Mouse (Mus musculus) heart, embryonic 13.5 days (tissue): ENCODE measurements around the gene Aatf. TPM values are rescaled to one million over a fixed set of nuclear protein-coding genes. Genes with fewer than 3 reads are reported as not detected.

Experiments used
- ATAC-seq: fragments of 200-750 bp; cut with Nextera tagmentation; 2 replicates; pipeline ENCODE4 v1.8.0; 2017; ENCODE audit warnings: moderate TSS enrichment; ENCODE audit not compliant: insufficient number of reproducible peaks, low FRiP score, low TSS enrichment; ENCODE audit errors: extremely low read depth
- H3K27ac ChIP-seq: fragments of 300-500 bp; sonication (generic); replicated peaks from 2 replicates; pipeline ENCODE4 v1.5.1; 2015; ENCODE audit warnings: moderate library complexity, mild to moderate bottlenecking, inconsistent platforms
- H3K27me3 ChIP-seq: fragments of 300-500 bp; sonication (generic); replicated peaks from 2 replicates; pipeline ENCODE4 v1.6.1; 2015; ENCODE audit warnings: mild to moderate bottlenecking, inconsistent platforms
- H3K36me3 ChIP-seq: fragments of 300-500 bp; sonication (generic); 2 replicates; pipeline ENCODE4 v1.6.1; 2015; ENCODE audit warnings: mild to moderate bottlenecking, inconsistent platforms
- H3K4me1 ChIP-seq: fragments of 300-500 bp; sonication (generic); 2 replicates; pipeline ENCODE4 v1.6.1; 2015; ENCODE audit warnings: inconsistent platforms
- H3K4me2 ChIP-seq: fragments of 300-500 bp; sonication (generic); 2 replicates; pipeline ENCODE4 v1.6.1; 2015; ENCODE audit warnings: inconsistent platforms, mild to moderate bottlenecking, moderate library complexity
- H3K4me3 ChIP-seq: fragments of 300-500 bp; sonication (generic); 2 replicates; pipeline ENCODE4 v1.5.1; 2015; ENCODE audit warnings: moderate library complexity, mild to moderate bottlenecking, inconsistent platforms
- H3K9ac ChIP-seq: fragments of 300-500 bp; sonication (generic); 2 replicates; pipeline ENCODE4 v1.6.1; 2015; ENCODE audit warnings: inconsistent platforms, mild to moderate bottlenecking, moderate library complexity
- H3K9me3 ChIP-seq: fragments of 300-500 bp; sonication (generic); 2 replicates; pipeline ENCODE4 v1.6.1; 2016; ENCODE audit warnings: inconsistent platforms
- WGBS: fragments of 180-500 bp; shearing (Covaris S2); methylation state at CpG from one replicate; pipeline ENCODE4 v1.1.7; 2015; ENCODE audit warnings: mixed read lengths; 5-methylcytosine and 5-hydroxymethylcytosine counted together
- polyA plus RNA-seq: library from polyadenylated mRNA; unstranded; fragments of >200 nt; fragmentation: Nextera tagmentation; extraction: Ambion mirVana; gene quantifications from 2 replicates; pipeline ENCODE4 v1.2.1, GENCODE M21; 2015

Aatf gene
- polyA plus RNA-seq, 1 experiment from 2014 or later, result 28.2 TPM

- H3K36me3 ChIP-seq, result no peaks in the 10 kb centered on the region
- H3K27me3 ChIP-seq, result peaks cover 100% of the 10 kb centered on the region
- no peak overlapping the region for H3K27ac ChIP-seq
- no peak overlapping the region for H3K4me2 ChIP-seq
- H3K4me1 ChIP-seq, result peaks cover 55% of the 10 kb centered on the region
- H3K9me3 ChIP-seq, result no peaks in the 10 kb centered on the region
- H3K9ac ChIP-seq, result no peak overlapping the region
- no peak for ATAC-seq
- no peak overlapping the region for H3K4me3 ChIP-seq
- WGBS, result 5% methylated on average over 29 of the region's 29 CpGs
These were observed 13.9 kb upstream of the Aatf start for GRCm38 (mm10) chr11:84526976-84527860.

GRCm38 (mm10) chr11:84526451-84526850, 13.1 kb upstream of the Aatf start:
- peaks cover 56% of the 10 kb centered on the region for H3K4me1 ChIP-seq

DNA sequence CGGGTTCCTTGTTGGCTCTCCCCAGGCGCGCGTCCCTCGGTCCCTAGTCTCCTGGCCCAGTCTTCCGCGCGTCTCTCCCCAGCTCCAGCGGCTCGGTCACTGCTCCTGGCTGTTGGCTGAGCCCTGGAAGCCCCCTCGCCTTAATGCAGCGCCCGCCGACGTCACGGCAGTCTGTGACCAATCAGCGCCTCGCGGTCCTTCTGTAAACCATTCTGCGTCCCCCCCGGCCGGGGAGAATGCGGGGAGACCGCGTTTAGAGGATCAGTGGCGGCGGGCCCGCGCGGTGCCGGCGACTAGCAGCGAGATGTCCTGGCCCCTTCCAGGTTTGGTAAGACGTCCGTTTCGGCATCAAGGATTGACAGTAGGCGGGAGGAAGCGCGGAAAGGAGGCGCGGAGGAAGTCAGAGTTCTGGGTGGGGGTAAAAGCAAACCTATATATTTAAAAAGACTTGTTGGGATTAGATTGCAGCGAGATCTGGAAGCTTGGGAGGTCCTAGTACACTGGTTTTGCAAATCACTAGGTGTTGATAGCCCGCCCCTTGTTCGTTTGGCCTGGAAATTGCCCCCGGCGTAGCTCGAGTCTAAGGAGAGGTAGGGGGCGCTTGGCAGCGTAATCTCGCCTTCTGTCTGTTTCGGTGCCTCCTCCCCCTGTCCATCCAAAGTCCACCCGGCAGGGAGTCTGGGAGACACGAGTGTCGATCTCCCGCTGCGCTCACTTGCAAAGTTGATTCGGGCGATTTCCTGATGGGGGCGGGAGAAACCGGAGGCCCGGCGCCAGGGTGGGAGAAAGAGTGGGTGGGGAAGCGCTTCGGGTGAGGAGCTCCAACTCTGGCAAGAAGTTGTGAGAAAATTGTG, 12.3 kb upstream of the Aatf start, which contains the start of gene Lhx1:
Gene Lhx1 (minus strand): TSS at position 115 of the 854 bp plus-strand sequence.
- H3K36me3 ChIP-seq, result no peaks in the 10 kb centered on the region
- ATAC-seq, result no peak; the same call in 1 of the 2 replicates
- H3K4me3 ChIP-seq, result peak within 1 kb of the TSS; percentile 57
- WGBS, result under 1% methylated on average over 64 of the region's 64 CpGs
- peaks cover 100% of the 10 kb centered on the region for H3K27me3 ChIP-seq
- H3K4me2 ChIP-seq, result peak within 1 kb of the TSS; percentile 81
- peaks cover 56% of the 10 kb centered on the region for H3K4me1 ChIP-seq
- H3K9me3 ChIP-seq, result no peaks in the 10 kb centered on the region
- H3K9ac ChIP-seq, result peak within 1 kb of the TSS; percentile 61
- H3K27ac ChIP-seq, result no peak within 1 kb of the TSS

More at GRCm38 (mm10) chr11:84526451-84526850, 13.1 kb upstream of the Aatf start:
- under 1% methylated on average over 10 of the region's 10 CpGs for WGBS
- no peaks in the 10 kb centered on the region for H3K36me3 ChIP-seq
- no peaks in the 10 kb centered on the region for H3K9me3 ChIP-seq
- peaks cover 100% of the 10 kb centered on the region for H3K27me3 ChIP-seq
- no peak overlapping the region for H3K9ac ChIP-seq
- no peak overlapping the region for H3K27ac ChIP-seq
- H3K4me2 ChIP-seq, result peak overlapping the region; percentile 81
- H3K4me3 ChIP-seq, result peak overlapping the region; percentile 57
- ATAC-seq, result no peak

GRCm38 (mm10) chr11:84524511-84525270, 11.4 kb upstream of the Aatf start:
- Histone ChIP-seq H3K27ac (no peak overlapping the region), H3K27me3 (peaks cover 100% of the 10 kb centered on the region), H3K4me3 (peak overlapping the region; percentile 57), H3K36me3 (no peaks in the 10 kb centered on the region), H3K9ac (peak overlapping the region; percentile 61), H3K4me2 (peak overlapping the region; percentile 81), H3K9me3 (no peaks in the 10 kb centered on the region), H3K4me1 (peaks cover 54% of the 10 kb centered on the region)
- under 1% methylated on average over 48 of the region's 48 CpGs for WGBS
- ATAC-seq, result no peak

GRCm38 (mm10) chr11:84523841-84524510, 10.7 kb upstream of the Aatf start:
- H3K4me3 ChIP-seq, result peak overlapping the region; percentile 57
- no peak for ATAC-seq
- peak overlapping the region; percentile 81 for H3K4me2 ChIP-seq
- WGBS, result 1% methylated on average over 35 of the region's 35 CpGs
- H3K4me1 ChIP-seq, result peaks cover 47% of the 10 kb centered on the region
- no peak overlapping the region for H3K27ac ChIP-seq
- H3K36me3 ChIP-seq, result no peaks in the 10 kb centered on the region
- H3K27me3 ChIP-seq, result peaks cover 100% of the 10 kb centered on the region
- no peak overlapping the region for H3K9ac ChIP-seq
- no peaks in the 10 kb centered on the region for H3K9me3 ChIP-seq

DNA sequence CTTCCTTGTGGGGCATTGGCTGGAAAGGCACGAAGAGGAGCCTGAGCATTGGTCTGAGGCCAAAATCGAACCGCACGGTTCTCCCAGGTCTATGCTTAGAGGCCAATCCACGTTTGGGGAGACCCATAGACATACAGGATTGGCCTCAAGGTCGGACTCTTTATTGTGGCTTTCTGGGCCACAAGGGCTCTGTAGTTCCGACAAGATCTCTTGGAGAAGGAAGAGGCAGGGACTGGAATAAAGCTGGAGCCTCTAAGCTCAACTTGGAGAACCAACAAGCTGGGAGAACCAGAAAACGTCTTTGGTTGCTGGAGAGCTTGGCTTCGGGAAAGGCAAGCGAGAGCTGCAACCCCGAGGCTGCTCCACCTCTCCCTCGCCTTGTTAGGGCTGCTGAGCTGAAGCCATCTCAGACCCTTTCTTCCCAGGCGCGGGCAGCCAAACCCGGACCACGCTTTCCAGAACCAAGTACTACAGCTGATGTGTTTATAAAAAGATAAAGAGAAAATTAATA, 10.1 kb upstream of the Aatf start:
- H3K9ac ChIP-seq, result no peak overlapping the region
- peaks cover 45% of the 10 kb centered on the region for H3K4me1 ChIP-seq
- 1% methylated on average over 16 of the region's 16 CpGs for WGBS
- peak overlapping the region; percentile 57 for H3K4me3 ChIP-seq
- peak overlapping the region; percentile 81 for H3K4me2 ChIP-seq
- ATAC-seq, result no peak
- no peak overlapping the region for H3K27ac ChIP-seq
- peaks cover 100% of the 10 kb centered on the region for H3K27me3 ChIP-seq
- H3K9me3 ChIP-seq, result no peaks in the 10 kb centered on the region
- H3K36me3 ChIP-seq, result no peaks in the 10 kb centered on the region

GRCm38 (mm10) chr11:84522577-84523320, 9.4 kb upstream of the Aatf start:
- no peak for ATAC-seq
- Histone ChIP-seq H3K9me3 (no peaks in the 10 kb centered on the region), H3K4me3 (peak overlapping the region; percentile 57), H3K9ac (no peak overlapping the region; the same call in 1 of the 2 replicates), H3K36me3 (no peaks in the 10 kb centered on the region), H3K4me1 (peaks cover 45% of the 10 kb centered on the region), H3K27me3 (peaks cover 97% of the 10 kb centered on the region), H3K27ac (no peak overlapping the region), H3K4me2 (peak overlapping the region; percentile 61)
- 1% methylated on average over 40 of the region's 40 CpGs for WGBS

DNA sequence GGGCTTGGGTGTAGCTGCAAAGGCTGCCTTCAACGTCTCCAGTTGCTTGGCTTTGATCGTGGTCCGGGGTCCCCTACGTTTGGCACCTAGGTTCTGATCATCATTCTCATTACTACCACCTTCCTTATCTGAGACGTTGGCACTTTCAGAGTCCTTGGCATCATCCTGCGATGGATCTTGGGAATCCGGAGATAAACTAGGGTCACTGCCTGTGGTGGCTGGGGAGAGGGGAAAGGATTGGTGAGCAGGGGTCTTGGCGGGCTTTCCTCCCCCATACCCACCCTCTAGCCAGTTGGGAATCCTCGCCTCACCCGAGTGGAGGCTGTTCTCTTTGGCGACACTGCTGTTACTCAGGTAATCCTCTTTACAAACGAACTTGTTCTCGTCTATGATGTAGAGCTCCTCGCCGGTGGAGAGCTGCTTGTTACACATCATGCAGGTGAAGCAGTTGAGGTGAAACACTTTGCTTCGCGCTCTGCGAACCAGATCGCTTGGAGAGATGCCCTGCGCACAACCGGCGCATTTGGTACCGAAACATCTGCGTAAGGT, 8.5 kb upstream of the Aatf start:
- no peaks in the 10 kb centered on the region for H3K36me3 ChIP-seq
- H3K4me1 ChIP-seq, result peaks cover 45% of the 10 kb centered on the region
- no peak for ATAC-seq
- no peaks in the 10 kb centered on the region for H3K9me3 ChIP-seq
- no peak overlapping the region for H3K9ac ChIP-seq
- H3K4me2 ChIP-seq, result no peak overlapping the region
- 22% methylated on average over 24 of the region's 24 CpGs for WGBS
- H3K27me3 ChIP-seq, result peaks cover 97% of the 10 kb centered on the region
- H3K4me3 ChIP-seq, result no peak overlapping the region
- H3K27ac ChIP-seq, result no peak overlapping the region

DNA sequence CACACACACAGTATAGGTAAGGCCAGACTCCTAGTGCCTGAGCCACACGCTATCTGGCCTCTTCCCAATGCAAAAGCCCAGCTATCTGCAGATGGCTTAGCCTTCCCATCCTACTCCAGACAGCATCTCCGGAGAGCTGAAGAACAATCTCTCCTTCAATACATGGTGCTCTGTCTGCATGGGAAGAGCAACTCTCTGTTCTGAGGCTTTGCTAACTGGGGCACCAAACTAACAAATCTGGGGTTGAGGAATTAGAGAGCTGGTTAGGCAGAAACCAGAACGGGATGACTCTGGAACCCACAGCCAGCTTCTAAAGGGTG, 7.7 kb upstream of the Aatf start:
- Histone ChIP-seq H3K9me3 (no peaks in the 10 kb centered on the region), H3K36me3 (no peaks in the 10 kb centered on the region), H3K27me3 (peaks cover 97% of the 10 kb centered on the region), H3K4me2 (no peak overlapping the region), H3K9ac (no peak overlapping the region), H3K4me3 (no peak overlapping the region), H3K4me1 (peaks cover 40% of the 10 kb centered on the region), H3K27ac (no peak overlapping the region)
- ATAC-seq, result no peak
- 48% methylated on average over 3 of the region's 3 CpGs for WGBS
